Mouse (Mus musculus) midbrain, embryonic 12.5 days (tissue): ENCODE data around the gene Saxo1. TPM values are rescaled to one million over a fixed set of nuclear protein-coding genes. Genes with fewer than 3 reads are reported as not detected.
A peak's percentile ranks its signal among the peaks of the same experiment; 100 is the strongest.

Experiments used
- ATAC-seq: fragments of 200-750 bp; cut with Nextera tagmentation; 2 replicates; pipeline ENCODE4 v1.8.0; 2017; ENCODE audit warnings: low read depth, moderate TSS enrichment, moderate library complexity; ENCODE audit not compliant: low FRiP score
- H3K27ac ChIP-seq: fragments of 300-500 bp; sonication (generic); replicated peaks from 2 replicates; pipeline ENCODE4 v1.5.1; 2016; ENCODE audit warnings: mild to moderate bottlenecking
- H3K27me3 ChIP-seq: fragments of 300-500 bp; sonication (generic); 2 replicates; pipeline ENCODE4 v1.6.1; 2016; ENCODE audit warnings: mild to moderate bottlenecking
- H3K36me3 ChIP-seq: fragments of 300-500 bp; sonication (generic); 2 replicates; pipeline ENCODE4 v1.6.1; 2016
- H3K4me1 ChIP-seq: fragments of 300-500 bp; sonication (generic); 2 replicates; pipeline ENCODE4 v1.6.1; 2016
- H3K4me2 ChIP-seq: fragments of 300-500 bp; sonication (generic); replicated peaks from 2 replicates; pipeline ENCODE4 v1.6.1; 2016; ENCODE audit warnings: mild to moderate bottlenecking, moderate library complexity
- H3K4me3 ChIP-seq: fragments of 300-500 bp; sonication (generic); 2 replicates; pipeline ENCODE4 v1.5.1; 2016; ENCODE audit warnings: mild to moderate bottlenecking
- H3K9ac ChIP-seq: fragments of 300-500 bp; sonication (generic); replicated peaks from 2 replicates; pipeline ENCODE4 v1.6.1; 2016; ENCODE audit warnings: mild to moderate bottlenecking, moderate library complexity
- H3K9me3 ChIP-seq: fragments of 300-500 bp; sonication (generic); 2 replicates; pipeline ENCODE4 v1.6.1; 2016; ENCODE audit warnings: mild to moderate bottlenecking
- WGBS: fragments of 180-500 bp; shearing (Covaris S2); methylation state at CpG from one replicate; pipeline ENCODE4 v1.1.7; 2016; 5-methylcytosine and 5-hydroxymethylcytosine counted together
- polyA plus RNA-seq: library from polyadenylated mRNA; unstranded; fragments of >200 nt; fragmentation: Nextera tagmentation; extraction: Ambion mirVana; gene quantifications from 2 replicates; pipeline ENCODE4 v1.2.1, GENCODE M21; 2016

The Saxo1 gene
- polyA plus RNA-seq: not detected in 2 replicates

DNA sequence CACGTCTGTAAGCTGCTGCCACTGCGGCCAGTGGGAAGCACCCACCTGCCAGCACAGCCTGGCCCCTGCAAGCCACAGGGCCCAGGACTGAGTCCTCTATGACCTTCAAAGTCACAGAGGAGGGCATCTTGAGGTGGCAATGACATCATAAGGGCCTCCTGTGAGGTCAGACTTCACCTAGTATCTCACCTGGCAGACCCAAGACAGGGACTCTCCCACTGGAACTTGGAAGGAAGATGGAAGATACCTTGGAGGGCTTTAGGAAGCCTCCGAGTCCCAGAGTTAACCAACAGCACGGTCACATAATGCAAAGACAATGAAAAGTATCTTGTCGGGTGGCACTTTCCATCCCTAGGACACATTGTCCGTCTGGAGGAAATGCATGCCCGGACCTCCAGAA is at the start of gene Saxo1:
Gene Saxo1, minus strand, starts transcription at position 101 of the 400 bp plus-strand sequence.
- 93% methylated on average over 7 of the region's 7 CpGs for WGBS
- H3K4me2 ChIP-seq: no peak within 1 kb of the TSS
- no peaks in the 10 kb centered on the region for H3K36me3 ChIP-seq
- H3K9me3 ChIP-seq: no peaks in the 10 kb centered on the region
- H3K27ac ChIP-seq: no peak within 1 kb of the TSS
- no peaks in the 10 kb centered on the region for H3K27me3 ChIP-seq
- no peak within 1 kb of the TSS for H3K4me3 ChIP-seq
- H3K9ac ChIP-seq: no peak within 1 kb of the TSS
- H3K4me1 ChIP-seq: no peaks in the 10 kb centered on the region
- no peak for ATAC-seq

DNA sequence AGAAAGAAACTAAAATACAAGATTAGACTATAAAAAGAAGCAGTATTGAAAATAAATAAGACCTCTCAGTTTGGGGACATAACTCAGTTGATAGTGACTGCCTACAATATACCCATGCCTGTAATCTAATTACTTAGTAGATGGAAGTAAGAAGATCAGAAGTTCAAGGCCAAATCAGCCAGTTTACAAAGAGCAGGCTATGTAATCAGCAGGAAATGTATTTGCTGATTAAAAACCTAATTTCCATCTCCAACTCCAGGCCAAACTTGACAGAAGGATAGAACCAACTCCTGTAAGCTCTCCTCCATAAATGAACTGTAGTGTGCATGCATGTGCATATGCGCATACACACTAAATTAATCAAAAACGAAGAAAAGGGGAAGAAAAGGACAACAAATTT is 33.2 kb upstream of the Saxo1 start:
- no peak overlapping the region for H3K4me2 ChIP-seq
- ATAC-seq: no peak
- H3K9me3 ChIP-seq: no peaks in the 10 kb centered on the region
- no peaks in the 10 kb centered on the region for H3K27me3 ChIP-seq
- H3K9ac ChIP-seq: no peak overlapping the region
- peaks cover 25% of the 10 kb centered on the region; the same call in 1 of the 2 replicates for H3K36me3 ChIP-seq
- no peak overlapping the region for H3K27ac ChIP-seq
- no peaks in the 10 kb centered on the region for H3K4me1 ChIP-seq
- WGBS: 91% methylated on average over 2 of the region's 2 CpGs
- no peak overlapping the region for H3K4me3 ChIP-seq

DNA sequence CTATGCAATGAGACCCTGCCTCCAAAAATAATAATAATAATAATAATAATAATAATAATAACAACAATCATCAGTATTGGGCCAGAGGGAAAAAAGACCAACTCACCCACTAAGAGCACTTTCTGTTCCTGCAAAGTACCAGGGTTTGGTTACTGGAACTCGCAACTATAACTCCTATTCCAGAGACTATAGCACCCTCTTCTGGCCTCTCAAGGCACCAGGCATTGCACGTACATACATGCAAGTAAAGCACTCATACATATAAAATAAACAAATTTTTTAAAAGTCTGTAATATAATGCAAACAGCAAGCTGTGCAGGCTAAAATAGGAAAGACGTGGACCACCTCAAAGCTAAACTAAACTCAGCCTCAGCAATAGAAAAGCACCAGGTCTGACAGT is 30.1 kb upstream of the Saxo1 start:
- Histone ChIP-seq H3K4me3 (no peak overlapping the region), H3K4me1 (no peaks in the 10 kb centered on the region), H3K4me2 (no peak overlapping the region), H3K27ac (no peak overlapping the region), H3K9me3 (no peaks in the 10 kb centered on the region), H3K36me3 (peaks cover 47% of the 10 kb centered on the region), H3K27me3 (no peaks in the 10 kb centered on the region), H3K9ac (no peak overlapping the region)
- 92% methylated on average over 3 of the region's 3 CpGs for WGBS
- ATAC-seq: no peak

DNA sequence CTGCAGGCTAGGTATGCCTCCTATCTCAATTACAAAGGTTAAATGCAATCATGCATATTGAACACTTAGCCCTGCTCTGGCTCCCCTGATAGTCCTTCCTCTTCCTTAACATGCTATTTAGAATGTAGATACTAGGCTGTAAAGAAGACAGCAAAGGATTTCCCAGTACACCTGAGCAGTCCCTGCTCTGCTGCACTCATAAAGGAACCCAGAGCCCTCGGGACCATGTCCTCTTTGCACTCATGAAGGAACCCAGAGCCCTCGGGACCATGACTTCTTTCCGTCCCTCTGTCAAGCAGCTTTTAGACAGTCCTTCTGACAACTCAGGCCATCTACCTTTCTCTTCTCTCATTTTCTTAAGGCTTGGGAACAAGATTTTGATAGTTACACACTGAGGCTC is 22.5 kb upstream of the Saxo1 start:
- peaks cover 44% of the 10 kb centered on the region for H3K36me3 ChIP-seq
- H3K4me2 ChIP-seq: no peak overlapping the region
- 85% methylated on average over 3 of the region's 3 CpGs for WGBS
- H3K9ac ChIP-seq: no peak overlapping the region
- no peaks in the 10 kb centered on the region for H3K27me3 ChIP-seq
- H3K27ac ChIP-seq: no peak overlapping the region
- H3K4me3 ChIP-seq: no peak overlapping the region
- no peak for ATAC-seq
- H3K9me3 ChIP-seq: no peaks in the 10 kb centered on the region
- peaks cover 18% of the 10 kb centered on the region for H3K4me1 ChIP-seq

DNA sequence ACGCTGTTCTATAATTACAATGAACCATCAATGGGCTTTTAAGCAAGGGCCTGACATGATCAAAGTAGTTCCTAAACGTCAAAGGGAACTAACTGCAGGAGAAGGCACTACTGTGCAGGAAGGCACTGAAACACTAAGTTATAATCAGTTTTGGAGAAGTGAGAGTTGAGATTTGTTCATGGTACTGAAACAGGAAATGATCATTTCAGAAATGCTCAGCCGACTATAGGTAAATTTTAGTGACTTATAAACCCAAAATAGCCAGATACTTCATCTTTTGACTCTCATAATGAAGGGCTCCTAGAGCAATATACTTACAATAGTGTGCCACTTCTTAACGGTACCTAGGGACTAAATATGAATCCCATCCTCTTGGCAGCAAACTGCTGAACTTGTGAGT is 21.9 kb upstream of the Saxo1 start:
- Histone ChIP-seq H3K27ac (no peak overlapping the region), H3K36me3 (peaks cover 39% of the 10 kb centered on the region), H3K9me3 (no peaks in the 10 kb centered on the region), H3K4me2 (no peak overlapping the region), H3K4me3 (no peak overlapping the region), H3K27me3 (no peaks in the 10 kb centered on the region), H3K9ac (no peak overlapping the region), H3K4me1 (peaks cover 18% of the 10 kb centered on the region)
- ATAC-seq: no peak
- WGBS: 69% methylated on average over 4 of the region's 4 CpGs

DNA sequence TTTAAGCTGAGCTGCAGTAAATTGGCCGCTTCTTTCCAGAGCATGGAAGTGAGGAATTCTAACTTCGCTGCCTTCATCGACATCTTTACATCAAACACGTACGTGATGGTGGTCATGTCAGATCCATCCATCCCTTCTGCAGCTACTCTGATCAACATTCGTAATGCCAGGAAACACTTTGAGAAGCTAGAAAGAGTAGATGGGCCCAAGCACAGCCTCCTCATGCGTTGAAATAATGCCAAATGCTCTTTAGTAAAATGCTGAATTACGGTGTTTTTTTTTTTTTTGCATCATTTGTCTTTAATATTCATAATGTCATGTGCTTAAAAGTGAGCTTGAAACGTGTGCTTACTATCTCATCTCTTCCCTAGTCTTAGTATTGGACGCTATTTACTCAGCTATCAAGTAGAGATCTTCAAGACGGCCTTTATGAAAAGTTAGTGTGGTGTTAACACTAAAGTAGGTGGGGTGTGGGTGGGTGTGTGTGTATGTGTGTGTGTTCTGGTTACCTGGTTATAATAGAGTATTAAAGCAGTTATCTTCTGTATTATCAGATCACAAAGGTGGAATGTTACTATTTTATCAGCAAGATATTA is 18.6 kb upstream of the Saxo1 start:
- Histone ChIP-seq H3K9me3 (no peaks in the 10 kb centered on the region), H3K4me2 (peak overlapping the region; percentile 62), H3K27ac (peak overlapping the region; percentile 97), H3K4me1 (peaks cover 24% of the 10 kb centered on the region), H3K36me3 (peaks cover 12% of the 10 kb centered on the region), H3K4me3 (peak overlapping the region; percentile 87), H3K27me3 (no peaks in the 10 kb centered on the region), H3K9ac (peak overlapping the region; percentile 93)
- 11% methylated on average over 11 of the region's 11 CpGs for WGBS
- ATAC-seq: no peak

DNA sequence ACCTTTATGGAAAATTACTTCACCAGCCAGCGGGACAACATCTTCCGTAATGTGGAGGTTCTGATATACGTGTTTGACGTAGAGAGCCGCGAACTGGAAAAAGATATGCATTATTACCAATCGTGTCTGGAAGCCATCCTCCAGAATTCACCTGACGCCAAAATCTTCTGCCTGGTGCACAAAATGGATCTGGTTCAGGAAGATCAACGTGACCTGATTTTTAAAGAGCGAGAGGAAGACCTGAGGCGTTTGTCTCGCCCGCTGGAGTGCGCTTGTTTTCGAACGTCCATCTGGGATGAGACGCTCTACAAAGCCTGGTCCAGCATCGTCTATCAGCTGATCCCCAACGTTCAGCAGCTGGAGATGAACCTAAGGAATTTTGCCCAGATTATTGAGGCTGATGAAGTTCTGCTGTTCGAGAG is 18.0 kb upstream of the Saxo1 start:
- peak overlapping the region; percentile 93 for H3K9ac ChIP-seq
- H3K27ac ChIP-seq: peak overlapping the region; percentile 97
- H3K4me3 ChIP-seq: peak overlapping the region; percentile 87
- H3K36me3 ChIP-seq: peaks cover 12% of the 10 kb centered on the region
- no peak for ATAC-seq
- no peaks in the 10 kb centered on the region for H3K27me3 ChIP-seq
- H3K4me2 ChIP-seq: peak overlapping the region; percentile 62
- WGBS: under 1% methylated on average over 20 of the region's 20 CpGs
- no peaks in the 10 kb centered on the region for H3K9me3 ChIP-seq
- peaks cover 24% of the 10 kb centered on the region for H3K4me1 ChIP-seq

DNA sequence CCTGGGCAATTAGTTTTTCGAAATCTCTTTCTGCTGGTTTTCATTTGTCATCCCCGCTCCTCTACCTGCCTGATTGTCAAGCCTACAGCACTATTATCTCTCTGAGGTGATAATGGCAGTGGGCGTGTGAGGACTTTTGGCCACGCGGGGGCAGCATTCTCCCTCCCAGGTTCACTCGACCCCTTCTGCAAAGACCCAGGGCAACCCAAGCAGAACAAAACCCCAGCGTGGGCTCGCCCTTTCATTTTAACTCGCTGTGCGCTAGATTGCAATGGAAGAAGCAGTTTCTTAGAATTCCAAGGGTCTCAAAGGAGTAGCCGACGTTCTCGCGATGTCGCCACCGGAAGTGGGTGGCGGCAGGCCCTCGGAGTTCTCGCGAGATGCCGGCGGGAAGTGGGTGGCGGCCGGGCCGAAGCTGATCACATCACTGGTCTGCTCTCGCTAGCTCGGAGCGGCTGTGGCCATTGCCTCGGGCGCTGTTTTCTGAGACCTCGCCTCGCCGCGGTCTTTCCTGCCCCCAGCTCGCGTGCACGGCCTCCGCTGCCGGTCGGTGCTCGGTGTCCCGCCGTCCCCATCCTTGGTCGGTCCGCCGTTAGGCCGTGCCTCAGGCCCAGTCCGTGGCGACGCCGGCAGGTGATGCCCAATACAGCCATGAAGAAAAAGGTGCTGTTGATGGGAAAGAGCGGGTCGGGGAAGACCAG is 17.3 kb upstream of the Saxo1 start, which contains the start of gene Rraga:
Gene Rraga, plus strand, starts transcription at position 386 of the 701 bp plus-strand sequence.
- H3K4me1 ChIP-seq: peaks cover 24% of the 10 kb centered on the region
- H3K36me3 ChIP-seq: peaks cover 7% of the 10 kb centered on the region
- peak; percentile 96 for ATAC-seq
- under 1% methylated on average over 53 of the region's 53 CpGs for WGBS
- peak within 1 kb of the TSS; percentile 93 for H3K9ac ChIP-seq
- H3K27ac ChIP-seq: peak within 1 kb of the TSS; percentile 97
- H3K27me3 ChIP-seq: no peaks in the 10 kb centered on the region
- peak within 1 kb of the TSS; percentile 62 for H3K4me2 ChIP-seq
- H3K4me3 ChIP-seq: peak within 1 kb of the TSS; percentile 87
- H3K9me3 ChIP-seq: no peaks in the 10 kb centered on the region

DNA sequence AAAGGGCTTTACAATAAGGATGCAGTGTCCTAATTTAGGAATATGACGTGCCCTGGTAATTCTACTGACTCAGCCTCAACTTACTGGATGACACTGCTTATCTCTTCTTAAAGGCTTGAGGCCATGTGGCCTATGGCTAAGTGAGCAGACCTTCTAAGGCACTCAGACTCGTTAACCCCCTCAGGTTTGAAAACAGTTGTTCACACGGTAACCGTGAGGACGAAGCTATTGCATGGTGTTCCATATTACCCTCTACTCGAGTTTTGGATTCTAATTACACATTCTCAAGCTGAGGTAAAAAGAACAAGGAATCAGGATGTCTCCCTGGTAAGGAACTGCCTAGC is 16.8 kb upstream of the Saxo1 start:
- Histone ChIP-seq H3K9me3 (no peaks in the 10 kb centered on the region), H3K9ac (peak overlapping the region; percentile 93), H3K36me3 (peaks cover 4% of the 10 kb centered on the region; the same call in 1 of the 2 replicates), H3K4me3 (peak overlapping the region; percentile 87), H3K4me2 (peak overlapping the region; percentile 62), H3K27me3 (no peaks in the 10 kb centered on the region), H3K4me1 (peaks cover 24% of the 10 kb centered on the region), H3K27ac (peak overlapping the region; percentile 97)
- WGBS: 21% methylated on average over 6 of the region's 6 CpGs
- ATAC-seq: peak; percentile 60

DNA sequence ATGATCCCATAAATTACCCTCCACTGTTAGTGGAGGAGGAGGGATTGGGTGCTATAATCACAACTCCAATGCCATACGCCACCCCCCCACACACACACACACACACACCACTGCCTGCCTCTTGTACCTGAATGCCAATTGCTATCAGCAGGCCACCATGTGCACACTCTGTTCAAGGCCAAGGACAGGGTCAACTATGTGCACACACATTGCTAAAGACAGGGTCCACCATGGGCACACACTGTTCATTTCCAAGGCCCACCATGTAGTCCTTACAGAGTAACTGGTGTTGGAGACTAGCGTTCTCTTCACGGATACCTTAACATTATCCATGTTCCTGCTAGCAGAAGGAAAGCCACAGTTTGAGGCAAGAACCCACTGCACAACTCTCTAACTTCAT is 2.9 kb upstream of the Saxo1 start:
- Histone ChIP-seq H3K4me1 (no peaks in the 10 kb centered on the region), H3K27ac (no peak overlapping the region), H3K9me3 (no peaks in the 10 kb centered on the region), H3K4me3 (no peak overlapping the region), H3K4me2 (no peak overlapping the region), H3K27me3 (no peaks in the 10 kb centered on the region), H3K36me3 (no peaks in the 10 kb centered on the region), H3K9ac (no peak overlapping the region)
- ATAC-seq: no peak
- WGBS: 90% methylated on average over 3 of the region's 3 CpGs

DNA sequence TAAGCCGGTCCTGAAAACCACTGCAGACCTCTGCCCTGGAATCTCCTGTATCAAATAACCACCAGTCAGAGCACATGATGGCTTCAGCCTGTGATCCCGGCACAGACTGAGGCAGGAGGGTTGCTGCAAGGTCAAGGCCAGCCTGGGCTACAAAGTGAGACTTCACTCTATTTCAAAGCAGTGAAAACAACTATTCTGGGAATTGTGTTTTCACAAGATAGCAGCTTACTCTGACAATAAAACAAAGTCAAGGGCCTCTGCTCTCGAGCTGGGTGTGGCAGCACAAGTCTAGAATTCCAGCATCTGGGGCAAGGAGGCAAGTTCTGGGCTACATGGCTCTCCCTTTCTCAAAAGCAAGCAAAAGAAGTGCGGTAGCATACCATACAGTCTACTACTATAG is 878 bp upstream of the Saxo1 start:
- Histone ChIP-seq H3K36me3 (no peaks in the 10 kb centered on the region), H3K4me3 (no peak overlapping the region), H3K27me3 (no peaks in the 10 kb centered on the region), H3K9me3 (no peaks in the 10 kb centered on the region), H3K4me2 (no peak overlapping the region), H3K27ac (no peak overlapping the region), H3K9ac (no peak overlapping the region), H3K4me1 (no peaks in the 10 kb centered on the region)
- ATAC-seq: no peak
- 81% methylated on average over 4 of the region's 4 CpGs for WGBS

DNA sequence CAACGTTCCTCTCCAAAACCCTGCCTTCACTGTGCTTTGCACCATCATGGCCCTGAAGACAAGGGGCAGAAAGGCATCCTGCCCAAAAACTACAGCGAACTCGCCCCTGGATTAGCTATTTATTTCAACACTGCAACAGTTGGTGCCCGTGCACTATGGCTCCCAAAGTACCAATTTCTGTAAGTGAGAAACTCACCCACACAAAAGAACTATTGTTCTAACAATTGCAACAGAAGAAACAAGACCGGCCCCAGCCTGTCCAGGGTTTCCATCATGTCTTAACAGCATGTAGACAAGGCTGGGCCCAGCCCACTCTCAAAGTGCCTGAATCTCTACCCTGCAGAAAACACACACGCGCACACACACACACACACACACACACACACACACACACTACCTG is 757 bp downstream of the Saxo1 start:
- ATAC-seq: no peak
- H3K9ac ChIP-seq: no peak overlapping the region
- WGBS: 79% methylated on average over 7 of the region's 7 CpGs

More for the DNA sequence above, 757 bp downstream of the Saxo1 start:
- Histone ChIP-seq H3K27me3 (no peaks in the 10 kb centered on the region), H3K4me3 (no peak overlapping the region), H3K4me2 (no peak overlapping the region), H3K36me3 (no peaks in the 10 kb centered on the region), H3K9me3 (no peaks in the 10 kb centered on the region), H3K27ac (no peak overlapping the region), H3K4me1 (no peaks in the 10 kb centered on the region)
